Mouse (Mus musculus): ENCODE data around the gene Slc25a45.
A peak's percentile ranks its signal among the peaks of the same experiment; 100 is the strongest.

Gene Slc25a45

GRCm38 (mm10) chr19:5877618-5878361, at the start of gene Slc25a45:
Gene Slc25a45, plus strand, starts transcription at chr19:5877808.
- DNase-seq (ENCODE audit: low spot score in 2 of 2) = peak; percentile 50 to 74

DNA sequence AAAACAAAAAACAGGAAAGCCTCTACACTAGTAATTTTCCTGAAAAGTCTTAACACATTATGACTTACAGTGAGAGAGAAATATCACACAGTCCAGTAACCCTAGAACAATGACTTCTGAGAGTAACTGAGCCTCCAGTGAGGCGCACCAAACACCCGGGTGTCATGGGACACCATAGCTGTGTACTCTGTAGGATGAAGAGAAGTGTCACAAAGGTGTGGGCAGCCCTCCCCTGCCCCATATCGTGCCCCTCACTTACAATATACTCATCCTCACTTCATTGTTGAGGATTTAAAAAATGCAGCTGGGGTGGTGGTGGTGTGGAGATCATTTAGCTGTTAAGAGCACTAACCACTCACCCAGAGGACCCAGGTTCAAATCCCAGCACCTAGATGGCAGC, 49.5 kb upstream of the Slc25a45 start:
- no peak for DNase-seq (ENCODE audit: low spot score in 2 of 2)

DNA sequence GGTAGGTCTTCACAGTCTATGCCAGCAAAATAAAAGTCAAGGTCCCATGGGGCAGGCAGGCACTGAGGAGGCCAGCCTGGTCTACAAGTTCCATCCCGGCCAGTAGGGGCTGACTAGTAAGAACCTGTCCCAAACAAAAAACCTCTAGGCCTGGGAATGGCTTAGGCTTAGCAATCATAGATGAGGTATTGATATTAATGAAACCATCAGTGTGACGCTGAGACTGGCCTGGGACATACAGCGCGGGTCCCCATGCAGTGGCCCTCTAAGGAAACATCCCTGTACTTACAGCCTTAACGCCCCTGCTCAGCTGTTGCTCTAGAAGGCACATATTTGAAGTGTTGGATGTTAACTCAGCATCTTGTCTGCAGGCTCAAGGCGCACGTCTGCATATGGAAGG, 48.7 kb upstream of the Slc25a45 start:
- no peak for DNase-seq (ENCODE audit: low spot score in 2 of 2)

DNA sequence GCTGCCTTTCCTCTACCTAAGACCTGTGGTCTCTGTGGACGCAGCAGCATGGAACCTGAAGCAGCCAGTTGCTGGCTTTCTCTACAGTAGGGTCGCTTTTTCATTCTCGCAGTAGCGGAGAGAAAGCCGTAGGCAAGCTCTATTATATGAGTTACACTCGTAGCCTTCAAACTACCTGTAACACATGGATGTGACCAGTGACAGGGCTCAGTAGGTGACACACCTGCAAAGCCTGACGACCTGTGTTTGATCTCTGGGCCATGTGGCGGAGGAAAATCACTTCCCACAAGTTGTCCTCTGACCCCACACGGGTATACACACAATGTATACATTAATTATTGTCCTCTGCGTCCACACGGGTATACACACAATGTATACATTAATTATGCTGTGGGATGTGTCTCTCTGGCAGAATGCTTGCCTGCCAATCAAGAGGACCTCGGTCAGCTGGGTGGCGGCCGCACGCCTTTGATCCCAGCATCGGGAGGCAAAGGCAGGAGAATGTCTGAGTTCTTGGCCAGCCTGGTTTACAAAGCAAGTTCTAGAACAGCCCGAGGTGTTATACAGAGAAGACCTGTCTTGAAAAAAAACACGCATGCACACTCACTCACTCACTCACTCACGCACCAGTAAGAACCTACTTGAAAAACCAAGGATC, 47.5 kb upstream of the Slc25a45 start:
- DNase-seq (ENCODE audit: low spot score in 2 of 2) = no peak

GRCm38 (mm10) chr19:5830776-5831175, 46.8 kb upstream of the Slc25a45 start:
- DNase-seq (ENCODE audit: low spot score in 2 of 2) = no peak

DNA sequence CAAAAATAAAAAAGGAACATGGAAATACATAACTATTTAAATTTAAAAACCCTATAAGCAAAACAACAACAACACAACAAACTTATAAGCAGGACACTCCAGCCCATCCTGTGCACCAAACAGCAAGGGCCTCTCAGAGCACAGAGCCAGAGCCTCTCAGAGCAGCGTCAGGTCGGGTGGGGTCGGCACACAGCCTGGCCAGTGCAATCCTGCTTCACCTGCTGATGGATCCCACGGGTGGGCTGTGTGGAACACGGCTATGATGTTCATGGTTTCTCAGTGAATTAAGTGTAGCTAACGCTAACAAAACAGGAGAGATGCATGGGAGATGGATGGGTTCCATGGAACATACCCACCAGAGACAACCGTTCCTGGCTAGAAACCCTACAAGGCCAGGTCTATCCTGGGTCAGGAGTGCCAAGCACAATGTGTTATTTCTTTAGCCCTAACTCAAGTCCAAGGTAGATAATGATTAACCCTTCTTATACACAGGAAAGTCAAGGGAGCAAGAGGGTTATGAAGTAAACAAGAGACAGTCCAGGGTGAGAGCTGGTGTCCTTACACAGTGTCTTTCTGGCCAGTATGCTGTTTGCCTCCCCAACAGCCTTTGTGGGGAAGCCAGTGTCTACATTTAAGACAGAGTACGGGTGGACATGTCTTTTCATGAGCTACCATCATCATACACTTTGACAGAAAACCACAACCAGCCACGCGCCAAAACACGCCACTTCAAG, 46.2 kb upstream of the Slc25a45 start:
- DNase-seq (ENCODE audit: low spot score in 2 of 2) = no peak

- DNase-seq (ENCODE audit: low spot score in 2 of 2) = no peak
Measured at GRCm38 (mm10) chr19:5831958-5832320, 45.7 kb upstream of the Slc25a45 start.

GRCm38 (mm10) chr19:5832326-5832725, 45.3 kb upstream of the Slc25a45 start:
- DNase-seq (ENCODE audit: low spot score in 2 of 2) = no peak

DNA sequence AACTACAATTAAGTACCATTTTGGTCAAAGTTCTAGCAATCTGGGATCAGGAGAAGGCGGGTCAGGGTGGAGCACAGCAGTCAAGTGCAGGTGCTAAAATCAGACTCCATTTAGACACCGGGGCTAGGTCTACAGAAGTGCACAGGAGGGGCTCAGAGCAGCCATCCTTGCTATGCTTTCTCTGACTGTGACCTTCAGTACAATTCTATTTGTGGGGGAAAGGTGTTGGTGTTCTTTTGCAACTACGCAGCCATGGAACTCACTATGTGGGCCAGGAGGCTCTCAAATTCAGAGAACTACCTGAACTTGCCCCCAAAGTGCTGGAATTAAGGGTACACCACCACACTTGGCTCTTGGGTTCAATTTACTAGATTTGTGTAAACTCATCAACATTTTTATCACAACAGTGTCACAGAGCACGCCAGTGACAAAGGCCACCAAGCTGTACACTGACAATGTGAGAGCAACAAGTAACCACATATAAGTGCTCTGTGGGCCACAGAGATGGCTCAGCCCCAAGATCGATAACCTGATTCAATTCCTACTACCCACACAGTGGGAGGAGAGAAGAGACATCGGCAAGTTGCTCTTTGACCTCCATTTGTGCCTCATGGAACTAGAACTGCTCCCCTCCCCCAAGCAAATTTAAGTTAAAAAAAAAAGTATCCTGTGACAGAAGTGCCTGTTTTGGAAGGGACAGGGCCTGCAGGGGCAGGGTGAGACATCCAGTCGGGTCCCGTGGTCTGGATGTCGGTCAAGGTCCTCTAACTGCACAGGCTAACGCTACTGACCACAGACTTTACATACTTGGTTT, 44.1 kb upstream of the Slc25a45 start:
- DNase-seq (ENCODE audit: low spot score in 2 of 2) = no peak

GRCm38 (mm10) chr19:5834260-5834925, 43.2 kb upstream of the Slc25a45 start:
- no peak for DNase-seq (ENCODE audit: low spot score in 2 of 2)

GRCm38 (mm10) chr19:5835054-5835921, 42.3 kb upstream of the Slc25a45 start:
- DNase-seq (ENCODE audit: low spot score in 2 of 2) = no peak

DNA sequence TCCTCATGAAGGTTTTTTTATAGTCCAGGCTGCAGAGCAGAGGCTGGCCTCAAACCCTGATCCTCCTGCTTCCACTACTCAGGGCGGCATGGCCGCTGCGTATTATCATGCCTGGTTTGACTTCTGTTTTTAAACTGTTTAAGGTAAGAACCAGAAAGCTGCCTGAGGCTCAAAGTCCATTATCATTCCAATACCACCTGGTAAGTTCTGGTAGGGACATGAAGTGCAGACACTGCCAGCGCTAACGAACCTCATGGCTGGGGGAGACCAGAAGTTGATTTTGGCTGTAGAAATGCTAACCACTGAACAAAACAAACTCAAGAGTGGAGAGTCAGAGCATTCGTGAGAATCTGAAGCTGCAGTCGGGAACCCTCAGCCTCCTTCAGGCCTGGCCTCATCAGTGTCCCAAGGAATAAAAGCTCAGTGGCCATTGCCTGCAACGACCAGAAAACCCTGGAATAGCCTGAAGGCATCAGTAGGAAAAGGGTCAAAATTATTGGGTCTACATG, 41.6 kb upstream of the Slc25a45 start:
- DNase-seq (ENCODE audit: low spot score in 2 of 2) = no peak

DNA sequence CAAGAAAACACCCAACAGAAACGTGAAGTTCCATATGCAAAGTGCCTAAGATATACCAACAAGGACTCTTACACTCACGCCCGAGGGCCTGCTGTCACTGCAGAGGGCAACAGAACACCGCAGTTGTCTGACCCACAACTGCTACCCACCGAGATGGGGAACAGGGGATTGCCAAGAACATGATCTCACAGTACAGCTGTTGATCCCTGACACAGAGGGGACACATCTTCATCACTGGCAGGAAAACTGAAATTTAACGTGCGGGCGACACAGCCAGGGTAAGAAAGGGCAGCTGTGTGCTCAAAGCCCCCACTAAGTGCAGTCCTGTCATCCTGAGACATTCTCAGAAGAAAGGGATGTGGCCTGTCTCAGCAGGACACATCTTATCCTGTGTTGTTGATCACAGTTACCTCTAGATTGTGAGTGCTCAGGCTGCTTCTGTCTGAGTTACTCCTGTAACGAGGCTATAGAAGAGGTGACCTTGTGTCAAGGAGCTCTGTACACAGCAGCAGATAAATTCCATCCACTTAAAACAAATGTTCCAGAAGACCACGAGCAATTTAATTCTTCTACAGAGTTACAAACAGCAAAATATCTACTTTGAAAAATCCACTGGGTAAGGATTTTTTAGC, 40.6 kb upstream of the Slc25a45 start:
- no peak for DNase-seq (ENCODE audit: low spot score in 2 of 2)

DNA sequence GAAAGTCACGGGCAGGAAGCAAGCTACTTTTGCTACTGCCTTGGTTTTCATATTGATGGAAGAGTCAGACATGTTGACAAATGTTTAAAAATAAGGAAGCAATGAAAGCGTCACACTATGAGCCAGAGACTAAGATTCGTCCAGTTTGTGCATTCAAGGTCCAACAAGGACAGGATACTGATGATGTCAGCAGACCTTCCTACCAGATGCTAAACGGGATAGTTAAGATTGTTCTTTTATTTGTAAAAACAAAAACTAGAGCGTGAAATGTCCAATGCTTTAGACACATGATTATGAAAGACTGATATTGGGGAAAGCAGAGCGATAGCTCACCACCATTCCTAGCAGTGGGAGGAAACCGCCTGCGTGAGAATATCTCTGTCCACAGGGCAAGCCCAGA, 40.0 kb upstream of the Slc25a45 start:
- DNase-seq (ENCODE audit: low spot score in 2 of 2) = no peak

DNA sequence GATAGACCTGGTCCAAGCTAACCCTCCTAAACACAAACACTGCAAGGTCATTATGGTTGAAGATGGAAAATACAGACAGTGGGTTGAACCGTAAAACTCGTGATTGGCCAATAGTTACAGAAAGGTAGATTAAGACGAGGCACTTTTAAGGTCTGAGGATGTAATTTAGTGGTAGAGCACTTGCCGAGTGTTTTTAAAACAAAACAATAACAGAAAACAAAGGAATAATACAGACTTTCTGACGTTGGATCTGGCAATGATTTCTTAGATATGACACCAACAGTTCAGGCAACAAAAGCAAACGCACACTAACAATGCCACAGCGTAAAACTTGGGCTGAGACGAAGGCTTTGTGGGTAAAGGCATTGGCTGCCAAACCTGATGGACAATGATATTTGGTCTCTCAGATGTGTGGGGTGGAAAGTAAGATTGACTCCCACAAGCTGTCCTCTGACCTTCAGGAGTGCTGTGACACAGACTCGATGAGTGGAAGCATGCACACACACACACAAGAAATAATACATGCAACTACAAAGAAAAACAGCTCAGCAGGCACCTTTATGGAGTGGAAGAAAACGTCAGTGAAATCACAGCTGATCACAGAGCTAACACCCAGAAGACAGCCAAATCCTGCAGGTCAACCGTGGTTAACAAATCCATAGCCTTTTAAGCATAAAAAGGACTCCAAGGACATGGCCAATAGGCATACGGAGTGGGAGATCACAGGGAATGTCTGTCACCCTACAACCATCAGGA, 39.3 kb upstream of the Slc25a45 start:
- DNase-seq (ENCODE audit: low spot score in 2 of 2) = no peak

- DNase-seq (ENCODE audit: low spot score in 2 of 2) = no peak
Measured at GRCm38 (mm10) chr19:5838892-5839165, 38.8 kb upstream of the Slc25a45 start.

DNA sequence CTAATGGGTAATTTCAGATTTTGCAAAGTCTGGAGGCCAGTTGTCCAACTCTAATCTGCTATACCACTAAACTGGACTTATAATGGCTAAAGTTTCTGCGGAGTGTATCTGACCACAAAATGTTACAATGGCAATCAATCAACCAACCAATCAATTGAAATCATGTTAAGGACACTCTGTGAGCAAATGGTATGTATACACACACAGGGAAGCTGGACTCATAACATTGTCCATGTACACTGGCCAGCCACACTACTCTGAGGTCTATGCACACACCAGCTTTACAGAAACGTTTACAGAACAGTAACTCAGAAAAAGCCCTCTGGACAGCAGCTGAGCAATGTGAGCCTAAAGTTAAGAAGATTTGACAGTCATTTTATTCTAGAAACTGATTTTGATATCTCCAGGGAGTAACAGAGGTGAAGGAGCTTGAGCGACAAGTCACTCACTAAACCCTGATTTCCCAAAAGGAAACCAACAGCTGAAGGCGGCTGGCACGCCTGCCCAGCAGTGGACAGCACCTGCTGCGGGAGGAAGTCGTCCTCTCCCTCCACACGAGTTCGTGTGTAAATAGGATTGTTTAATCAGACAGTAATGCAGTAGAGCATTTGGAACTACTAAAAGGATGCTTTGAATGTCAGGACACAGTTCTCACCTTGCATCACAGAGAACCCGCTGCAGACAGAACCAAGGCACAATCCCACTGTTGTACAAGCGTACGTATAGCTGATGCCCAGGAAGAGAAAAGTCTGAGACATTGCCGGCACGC, 38.1 kb upstream of the Slc25a45 start:
- no peak for DNase-seq (ENCODE audit: low spot score in 2 of 2)

DNA sequence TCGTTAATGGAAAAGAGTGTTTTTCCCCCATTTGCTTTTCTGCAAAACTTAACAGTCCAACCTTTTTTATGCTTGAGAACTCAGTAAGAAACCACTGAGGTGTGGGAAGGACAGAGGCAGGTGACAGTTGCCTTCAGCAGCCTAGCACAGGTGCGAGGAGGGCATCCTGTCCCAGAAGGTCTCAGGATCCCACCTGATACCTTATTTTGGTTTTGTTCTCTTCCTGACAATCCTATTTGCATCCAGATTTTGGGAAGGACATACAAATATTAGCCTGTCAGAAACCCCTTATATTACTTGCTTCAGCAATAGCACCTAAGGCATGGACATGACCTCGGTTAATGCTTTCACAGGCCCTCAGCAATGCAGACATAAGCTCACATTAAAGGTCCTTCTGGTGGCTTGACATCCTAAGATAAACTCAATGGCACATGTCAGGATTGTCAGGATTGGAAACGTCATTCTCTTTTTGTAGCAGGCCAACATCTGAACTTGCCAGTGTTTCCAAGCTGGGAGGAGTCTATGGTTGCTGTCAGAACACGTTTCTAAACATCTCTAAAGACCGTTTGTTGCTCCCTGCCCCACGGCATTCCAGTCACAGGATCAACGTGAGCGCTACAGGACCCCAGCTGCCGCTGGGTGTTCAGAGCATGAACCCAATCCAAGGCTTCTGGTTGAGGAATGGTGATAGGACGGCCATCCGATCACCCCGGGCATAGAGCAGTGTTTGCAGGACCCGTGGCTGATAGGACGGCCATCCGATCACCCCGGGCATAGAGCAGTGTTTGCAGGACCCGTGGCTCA, 37.3 kb upstream of the Slc25a45 start:
- no peak for DNase-seq (ENCODE audit: low spot score in 2 of 2)

Data from cerebellum, postnatal 4 days (tissue).